Mouse (Mus musculus) midbrain, embryonic 10.5 days (tissue): ENCODE measurements around the gene Mettl1. TPM values are rescaled to one million over a fixed set of nuclear protein-coding genes. Genes with fewer than 3 reads are reported as not detected.
A peak's percentile ranks its signal among the peaks of the same experiment; 100 is the strongest.
"Not testable (repeated sequence)": the region's sequence is repeated elsewhere in the genome, so short reads cannot be mapped to it uniquely, and the experiment has no call there.

ENCODE experiments used
- DNase-seq: peaks from one replicate; pipeline ENCODE4 v3.0.0-alpha.2; 2017; ENCODE audit warnings: low spot score
- H3K27ac ChIP-seq: fragments of 300-500 bp; sonication (generic); replicated peaks from 2 replicates; pipeline ENCODE4 v1.5.1; 2016; ENCODE audit warnings: mild to moderate bottlenecking
- H3K27me3 ChIP-seq: fragments of 300-500 bp; sonication (generic); 2 replicates; pipeline ENCODE4 v1.6.1; 2016; ENCODE audit warnings: low read depth, mild to moderate bottlenecking; ENCODE audit not compliant: poor library complexity, severe bottlenecking
- H3K36me3 ChIP-seq: fragments of 300-500 bp; sonication (generic); 2 replicates; pipeline ENCODE4 v1.6.1; 2016; ENCODE audit warnings: mild to moderate bottlenecking, moderate library complexity
- H3K4me1 ChIP-seq: fragments of 300-500 bp; sonication (generic); 2 replicates; pipeline ENCODE4 v1.6.1; 2016
- H3K4me3 ChIP-seq: fragments of 300-500 bp; sonication (generic); 2 replicates; pipeline ENCODE4 v1.5.1; 2016; ENCODE audit warnings: mild to moderate bottlenecking, moderate library complexity
- H3K9me3 ChIP-seq: fragments of 300-500 bp; sonication (generic); replicated peaks from 2 replicates; pipeline ENCODE4 v1.6.1; 2016; ENCODE audit warnings: mild to moderate bottlenecking
- WGBS: fragments of 180-500 bp; shearing (Covaris S2); methylation state at CpG from one replicate; pipeline ENCODE4 v1.1.7; 2016; 5-methylcytosine and 5-hydroxymethylcytosine counted together
- polyA plus RNA-seq: library from polyadenylated mRNA; unstranded; fragments of >200 nt; fragmentation: Nextera tagmentation; extraction: Ambion mirVana; gene quantifications from 2 replicates; pipeline ENCODE4 v1.2.1, GENCODE M21; 2016

Gene Mettl1
- polyA plus RNA-seq, 1 experiment from 2014 or later, result 56.7 TPM

GRCm38 (mm10) chr10:127063239-127063872 is 22.1 kb downstream of the Mettl1 start, which contains the start of gene Cdk4:
Gene Cdk4, plus strand, starts transcription at chr10:127063534.
- Histone ChIP-seq H3K4me1 (peaks cover 71% of the 10 kb centered on the region), H3K36me3 (peaks cover 42% of the 10 kb centered on the region), H3K27me3 (peaks cover 29% of the 10 kb centered on the region), H3K9me3 (no peaks in the 10 kb centered on the region), H3K4me3 (peak within 1 kb of the TSS; percentile 86), H3K27ac (peak within 1 kb of the TSS; percentile 99)
- WGBS, result under 1% methylated on average over 46 of the region's 46 CpGs
- DNase-seq, result peak; percentile 100

GRCm38 (mm10) chr10:127063913-127064870 is 23.0 kb downstream of the Mettl1 start:
- peak overlapping the region; percentile 99 for H3K27ac ChIP-seq
- whole genome bisulfite sequencing, result 17% methylated on average over 37 of the region's 37 CpGs
- peaks cover 49% of the 10 kb centered on the region for H3K36me3 ChIP-seq
- DNase-seq, result peak; percentile 57
- peaks cover 20% of the 10 kb centered on the region for H3K27me3 ChIP-seq
- H3K4me3 ChIP-seq, result peak overlapping the region; percentile 86
- peaks cover 71% of the 10 kb centered on the region for H3K4me1 ChIP-seq
- H3K9me3 ChIP-seq, result no peaks in the 10 kb centered on the region

GRCm38 (mm10) chr10:127065981-127066380 is 24.8 kb downstream of the Mettl1 start:
- peaks cover 49% of the 10 kb centered on the region for H3K36me3 ChIP-seq
- H3K27me3 ChIP-seq, result peaks cover 10% of the 10 kb centered on the region
- peaks cover 61% of the 10 kb centered on the region for H3K4me1 ChIP-seq
- DNase-seq, result no peak
- no peaks in the 10 kb centered on the region for H3K9me3 ChIP-seq
- WGBS, result 89% methylated on average over 9 of the region's 9 CpGs
- H3K4me3 ChIP-seq, result peak overlapping the region; percentile 30
- H3K27ac ChIP-seq, result no peak overlapping the region

- 89% methylated on average over 14 of the region's 14 CpGs for WGBS
- Histone ChIP-seq H3K27me3 (peaks cover 4% of the 10 kb centered on the region; the same call in 1 of the 2 replicates), H3K4me3 (peak overlapping the region; percentile 29; the same call in 1 of the 2 replicates), H3K4me1 (peaks cover 61% of the 10 kb centered on the region), H3K36me3 (peaks cover 49% of the 10 kb centered on the region), H3K27ac (no peak overlapping the region), H3K9me3 (no peaks in the 10 kb centered on the region)
- DNase-seq, result no peak
These were observed 25.4 kb downstream of the Mettl1 start for GRCm38 (mm10) chr10:127066519-127067018.

- no peak for DNase-seq
- H3K36me3 ChIP-seq, result peaks cover 49% of the 10 kb centered on the region
- H3K4me3 ChIP-seq, result peak overlapping the region; percentile 71
- no peaks in the 10 kb centered on the region for H3K9me3 ChIP-seq
- WGBS, result 88% methylated on average over 9 of the region's 9 CpGs
- H3K27ac ChIP-seq, result peak overlapping the region; percentile 92
- H3K27me3 ChIP-seq, result no peaks in the 10 kb centered on the region
- H3K4me1 ChIP-seq, result peaks cover 52% of the 10 kb centered on the region
These were observed 27.3 kb downstream of the Mettl1 start for GRCm38 (mm10) chr10:127068360-127069038.

- H3K27me3 ChIP-seq, result no peaks in the 10 kb centered on the region
- peaks cover 44% of the 10 kb centered on the region for H3K36me3 ChIP-seq
- peak overlapping the region; percentile 92 for H3K27ac ChIP-seq
- 9% methylated on average over 30 of the region's 30 CpGs for WGBS
- peaks cover 49% of the 10 kb centered on the region for H3K4me1 ChIP-seq
- DNase-seq, result peak; percentile 51
- H3K9me3 ChIP-seq, result no peaks in the 10 kb centered on the region
- peak overlapping the region; percentile 71 for H3K4me3 ChIP-seq
These were observed 28.3 kb downstream of the Mettl1 start for GRCm38 (mm10) chr10:127069281-127070189.

- DNase-seq, result peak; percentile 92
- peak within 1 kb of the TSS; percentile 71 for H3K4me3 ChIP-seq
- H3K36me3 ChIP-seq, result peaks cover 35% of the 10 kb centered on the region
- peak within 1 kb of the TSS; percentile 92 for H3K27ac ChIP-seq
- peaks cover 7% of the 10 kb centered on the region; the same call in 1 of the 2 replicates for H3K27me3 ChIP-seq
- no peaks in the 10 kb centered on the region for H3K9me3 ChIP-seq
- peaks cover 44% of the 10 kb centered on the region for H3K4me1 ChIP-seq
- 4% methylated on average over 36 of the region's 36 CpGs for WGBS
These were observed 29.2 kb downstream of the Mettl1 start, which contains the start of gene Tspan31 for GRCm38 (mm10) chr10:127070190-127071121. Gene Tspan31, minus strand, starts transcription at chr10:127070264.

GRCm38 (mm10) chr10:127071203-127071602 is 30.0 kb downstream of the Mettl1 start:
- no peak for DNase-seq
- no peaks in the 10 kb centered on the region for H3K9me3 ChIP-seq
- WGBS, result 81% methylated on average over 9 of the region's 9 CpGs
- peaks cover 41% of the 10 kb centered on the region for H3K4me1 ChIP-seq
- H3K36me3 ChIP-seq, result peaks cover 28% of the 10 kb centered on the region
- H3K4me3 ChIP-seq, result peak overlapping the region; percentile 71
- H3K27me3 ChIP-seq, result peaks cover 15% of the 10 kb centered on the region
- H3K27ac ChIP-seq, result 0 out of 2 replicates have a peak overlapping the region, but pooled peaks have one; percentile 92

GRCm38 (mm10) chr10:127072270-127072669 is 31.1 kb downstream of the Mettl1 start:
- peaks cover 17% of the 10 kb centered on the region for H3K36me3 ChIP-seq
- H3K9me3 ChIP-seq, H3K4me3 ChIP-seq, H3K27ac ChIP-seq, DNase-seq: not testable (repeated sequence)
- WGBS, result 92% methylated on average over 4 of the region's 4 CpGs
- peaks cover 40% of the 10 kb centered on the region for H3K4me1 ChIP-seq
- peaks cover 25% of the 10 kb centered on the region for H3K27me3 ChIP-seq

GRCm38 (mm10) chr10:127072969-127073368 is 31.8 kb downstream of the Mettl1 start:
- Histone ChIP-seq H3K4me1 (peaks cover 44% of the 10 kb centered on the region), H3K27me3 (peaks cover 32% of the 10 kb centered on the region), H3K36me3 (peaks cover 10% of the 10 kb centered on the region)
- DNase-seq, H3K9me3 ChIP-seq, H3K4me3 ChIP-seq, H3K27ac ChIP-seq: not testable (repeated sequence)
- 86% methylated on average over 2 of the region's 2 CpGs for WGBS
